Mouse (Mus musculus) left cerebral cortex, postnatal 36 days (tissue): ENCODE data around the gene Pcolce2. TPM values are rescaled to one million over a fixed set of nuclear protein-coding genes. Genes with fewer than 3 reads are reported as not detected.
"Not testable (repeated sequence)": the region's sequence is repeated elsewhere in the genome, so short reads cannot be mapped to it uniquely, and the experiment has no call there.

Experiments
- DNase-seq, 2 experiments: peaks; one replicate each; pipeline ENCODE4 v3.0.0; 2021 to 2022; ENCODE audit warnings: low spot score in 2 of 2, mixed read lengths in 1 of 2
- intact Hi-C: fragments of 180-260 bp; cut with DNase I; formaldehyde crosslinking; loops from one replicate; pipeline ENCODE4 v1.15.1; 2025
- total RNA-seq, 2 experiments: library from RNA; stranded (reverse); gene quantifications; 2 replicates each; pipeline ENCODE4 v1.2.3; 2021

The Pcolce2 gene
- 1 to 10 TPM; 1.7 to 1.8 TPM for total RNA-seq

DNA sequence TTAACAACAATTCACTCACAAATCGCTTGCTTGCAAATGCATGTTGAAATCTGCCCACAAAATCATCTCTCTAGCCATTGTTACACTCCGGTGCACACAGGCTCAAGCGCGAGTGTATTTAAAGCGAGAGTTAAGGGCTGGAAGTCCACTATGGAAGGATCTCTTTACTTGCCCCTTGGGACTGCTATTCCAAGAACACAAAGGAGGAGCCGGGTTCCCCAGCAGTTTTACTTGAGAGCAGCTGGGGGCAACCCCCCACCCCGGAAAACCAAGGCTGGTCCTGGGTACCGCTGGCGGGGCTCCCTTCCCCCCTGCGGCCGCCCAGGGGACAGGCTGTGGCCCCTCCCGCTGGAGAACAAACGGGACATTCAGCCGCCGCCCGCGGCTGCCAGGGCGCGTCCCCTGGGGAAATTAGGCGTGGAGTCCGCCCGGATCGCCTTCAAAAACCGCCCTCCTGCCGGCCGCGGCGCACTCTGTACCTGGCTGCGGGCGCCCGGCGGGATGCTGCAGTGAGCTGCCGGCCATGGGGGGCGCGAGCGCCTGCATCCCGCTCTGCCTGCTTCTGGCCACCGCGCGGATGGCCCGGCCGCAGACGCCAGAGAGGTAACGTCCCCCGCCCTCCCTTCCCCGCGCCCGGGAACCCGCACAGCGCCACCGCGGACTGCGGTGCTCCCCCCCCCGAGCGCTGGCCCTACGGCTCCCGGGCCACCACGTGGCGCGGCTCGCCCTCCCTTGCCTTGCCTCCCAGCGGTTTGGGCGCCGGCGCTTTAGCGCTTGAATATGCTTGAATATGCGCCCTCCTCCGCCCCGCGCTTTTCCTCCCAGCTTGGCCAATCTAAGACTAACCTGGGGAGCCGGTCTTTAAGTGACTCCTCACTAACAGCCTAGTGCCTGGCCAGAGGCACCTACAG lies at the start of gene Pcolce2:
Gene Pcolce2 (plus strand): TSS at position 331 of the 911 bp plus-strand sequence.
- intact Hi-C loops, result no loop called here
- DNase-seq, result peak; percentile 15 to 30

DNA sequence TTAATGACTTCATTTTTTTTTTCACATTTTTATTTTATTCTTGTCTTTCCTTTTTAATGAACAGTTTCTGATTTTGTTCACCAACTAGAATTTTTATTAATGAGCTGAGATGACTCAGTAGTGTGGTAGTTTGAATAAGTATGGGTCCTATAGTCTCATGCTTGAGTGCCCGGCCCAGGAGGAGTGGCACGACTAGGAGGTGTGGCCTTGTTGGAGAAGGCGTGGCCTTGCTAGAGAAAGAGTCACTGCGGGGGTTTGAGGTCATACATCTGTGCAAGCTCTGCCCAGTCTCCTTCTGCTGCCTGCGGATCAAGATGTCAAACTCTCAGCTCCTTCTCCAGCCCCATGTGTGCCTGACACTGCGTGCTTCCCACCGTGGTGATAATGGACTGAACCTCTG lies 49.3 kb upstream of the Pcolce2 start:
- intact Hi-C loops, result no loop called here
- DNase-seq, result no peak

DNA sequence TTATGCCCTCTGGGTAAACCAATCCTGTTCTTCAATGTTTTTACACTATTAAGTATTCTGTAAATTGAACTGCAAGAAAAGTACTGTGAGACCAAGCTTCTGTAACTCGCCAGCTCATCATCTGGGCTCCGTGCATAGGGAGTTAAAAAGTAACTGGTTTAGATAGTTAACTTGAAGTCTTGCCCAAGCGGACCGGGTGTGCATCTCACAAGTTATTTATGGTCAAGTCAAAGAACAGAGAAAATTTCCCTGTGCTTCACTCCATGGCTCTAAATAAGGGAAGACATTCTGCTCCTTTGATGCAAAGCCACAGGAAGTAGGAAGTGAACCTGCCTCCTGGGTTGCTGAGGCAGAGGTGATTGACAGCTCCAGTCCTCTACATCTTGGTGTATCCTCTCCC lies 43.1 kb upstream of the Pcolce2 start:
- no peak for DNase-seq
- intact Hi-C loops, result no loop called here

DNA sequence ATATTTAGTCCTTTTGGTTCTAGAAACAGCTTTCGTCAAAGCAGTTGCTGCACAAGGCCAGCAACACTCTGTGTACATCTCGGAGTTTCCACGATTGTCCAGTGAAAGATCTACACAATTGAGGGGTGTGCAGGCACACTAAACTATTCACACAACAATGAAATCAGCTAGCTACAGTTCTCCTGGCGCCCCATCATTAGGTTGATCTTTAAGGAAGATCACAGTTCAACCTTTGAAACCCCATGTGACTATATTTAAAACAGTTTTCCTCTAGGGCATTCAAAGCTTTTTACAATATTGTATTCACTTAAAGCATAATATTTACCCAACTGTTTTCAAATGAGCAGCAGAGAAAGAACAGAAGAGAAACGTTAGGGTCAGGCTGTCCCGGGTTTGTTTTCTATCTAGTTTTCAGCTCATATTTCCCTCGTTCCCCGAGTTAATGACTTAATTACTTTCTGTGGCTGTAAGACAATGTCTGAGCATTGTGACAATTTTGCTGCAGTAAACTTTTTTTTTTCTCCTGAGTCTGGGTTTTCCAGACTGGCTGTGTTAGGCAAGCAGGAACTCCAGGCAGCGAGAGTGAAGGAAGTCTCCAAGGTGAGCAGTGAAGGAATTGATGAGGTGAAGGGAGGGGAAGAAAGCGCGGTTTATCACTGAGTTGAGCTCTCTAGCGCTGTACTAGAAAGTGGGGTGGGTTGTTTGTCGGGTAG lies 39.8 kb upstream of the Pcolce2 start:
- intact Hi-C loops, result no loop called here

DNA sequence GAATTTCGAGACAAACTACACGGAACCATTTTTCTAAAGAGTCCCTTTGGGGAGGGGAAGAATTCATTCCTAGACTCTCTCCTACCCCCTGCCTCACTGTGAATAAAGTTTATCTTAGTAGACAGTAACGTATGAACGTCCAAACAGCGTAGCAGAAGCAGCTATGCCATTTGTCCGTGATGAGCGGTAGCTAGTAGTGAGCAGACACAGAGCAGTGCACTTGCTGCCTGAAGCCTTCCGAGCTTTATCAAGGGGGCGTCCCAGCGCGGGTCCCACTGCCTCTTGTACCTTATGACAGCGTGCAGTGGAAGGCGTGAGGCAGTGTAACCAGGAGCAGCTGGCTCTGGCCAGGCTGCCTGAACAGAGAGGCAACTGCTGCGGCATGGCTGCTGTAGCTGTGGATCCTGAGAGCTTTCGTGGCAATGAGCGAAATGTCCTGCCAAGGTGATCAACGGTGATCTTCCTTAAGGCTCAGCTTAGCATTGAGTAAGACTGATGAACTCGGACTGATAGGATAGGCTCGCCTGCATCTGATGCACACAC lies 39.2 kb upstream of the Pcolce2 start:
- DNase-seq, result no peak
- intact Hi-C loops, result no loop called here

More for the DNA sequence above, 39.8 kb upstream of the Pcolce2 start:
- DNase-seq, result no peak

DNA sequence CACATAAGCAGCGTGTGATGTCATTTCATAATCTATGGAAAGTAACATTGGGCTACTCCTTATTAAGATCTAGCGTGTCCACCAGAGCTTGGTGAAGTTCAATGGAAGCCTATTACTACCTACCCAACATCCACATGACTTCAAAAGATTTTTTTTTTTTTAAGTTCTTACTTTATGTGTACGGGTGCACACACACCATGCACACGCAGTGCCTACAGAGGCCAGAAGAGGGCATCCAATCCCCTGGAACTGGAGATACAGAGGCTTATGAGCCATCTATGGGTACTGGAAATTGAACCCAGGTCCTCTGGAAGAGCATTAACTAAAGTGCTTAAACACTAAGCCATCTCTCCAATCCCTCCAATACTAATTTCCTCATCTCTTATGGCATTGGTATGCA lies 38.0 kb upstream of the Pcolce2 start:
- DNase-seq, result no peak
- intact Hi-C loops, result no loop called here

DNA sequence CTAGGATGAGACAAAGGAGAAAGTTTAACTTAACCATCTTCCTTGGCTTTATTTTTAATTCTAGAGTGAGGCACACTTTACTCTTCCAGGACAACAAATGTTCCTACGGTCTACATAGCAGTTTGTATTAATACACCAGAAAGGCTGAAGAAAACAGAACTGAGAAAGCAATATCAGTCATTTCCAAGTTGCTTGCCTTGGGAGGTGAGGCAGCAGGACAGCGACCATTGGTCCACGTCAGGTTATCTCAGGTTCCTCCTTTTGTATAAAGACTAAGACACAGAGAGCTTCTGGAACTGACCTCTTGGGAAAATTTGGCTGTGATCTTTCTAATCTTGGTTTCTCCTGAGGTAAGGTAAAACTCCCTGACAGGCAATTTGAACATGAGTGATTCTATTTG lies 34.6 kb upstream of the Pcolce2 start:
- intact Hi-C loops, result no loop called here
- no peak for DNase-seq

DNA sequence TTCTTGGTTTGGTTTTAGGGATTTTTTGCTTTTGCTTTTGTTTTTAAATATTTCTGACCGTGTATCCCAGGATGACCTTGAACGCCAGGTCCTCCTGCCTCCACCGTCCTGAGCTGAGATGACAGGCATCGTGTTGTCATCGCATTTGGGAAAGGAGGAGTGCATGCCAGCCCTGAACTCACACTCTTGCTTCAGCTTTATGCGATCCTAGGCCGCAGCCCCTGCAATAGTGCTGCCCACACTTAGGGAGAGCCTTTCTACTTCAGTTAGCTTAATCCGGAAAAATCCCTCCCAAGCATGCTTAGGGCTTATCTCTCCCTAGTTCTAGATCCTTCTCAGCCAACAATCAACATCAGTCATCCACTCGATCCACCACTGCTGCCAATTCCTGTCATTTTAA lies 34.1 kb upstream of the Pcolce2 start:
- intact Hi-C loops, result no loop called here
- no peak for DNase-seq

DNA sequence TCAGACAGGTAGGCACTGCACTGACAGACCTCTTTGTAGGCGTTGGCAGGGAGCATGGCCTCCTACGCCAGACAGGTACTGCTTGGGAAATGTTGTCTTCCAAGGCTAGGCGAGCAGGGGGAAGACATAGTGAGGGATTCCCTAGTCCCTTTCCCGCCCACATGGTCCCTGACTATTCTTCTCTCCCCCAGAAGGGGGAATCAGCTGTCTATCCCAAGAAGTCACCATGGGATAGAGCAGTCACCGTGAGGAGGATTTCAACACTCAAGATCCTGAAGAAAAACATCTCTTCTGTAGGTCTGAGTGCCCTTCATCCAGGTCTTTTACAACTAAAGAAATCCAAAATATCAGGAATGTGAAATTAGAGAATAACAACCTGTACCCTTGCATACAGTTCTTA lies 30.2 kb upstream of the Pcolce2 start:
- intact Hi-C loops, result no loop called here
- no peak for DNase-seq

DNA sequence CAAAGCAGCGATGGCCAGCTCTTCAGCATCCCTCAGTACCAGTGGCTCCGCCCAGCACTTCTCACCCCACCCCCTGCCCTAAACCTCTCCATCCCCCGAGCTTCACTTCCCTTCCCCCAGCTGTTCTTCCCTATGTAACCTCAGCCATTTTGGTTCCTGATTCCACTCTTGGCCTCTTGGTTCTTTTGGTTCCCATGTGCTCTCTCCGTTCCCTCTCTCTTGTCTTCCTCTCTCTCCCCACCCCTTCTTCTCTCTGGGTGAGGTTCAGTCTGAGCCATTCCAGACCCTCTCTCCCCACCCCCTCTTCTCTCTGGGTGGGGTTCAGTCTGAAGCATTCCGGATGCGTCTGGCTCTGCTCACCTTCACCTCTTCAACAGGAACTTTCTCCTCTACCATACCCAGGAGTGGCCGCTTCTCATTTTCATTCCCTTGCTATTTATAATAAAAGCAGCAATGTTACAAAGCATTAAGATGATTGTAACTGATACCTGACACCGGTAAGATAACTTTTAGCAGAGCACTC lies 25.1 kb upstream of the Pcolce2 start:
- DNase-seq, result no peak
- intact Hi-C loops, result no loop called here

DNA sequence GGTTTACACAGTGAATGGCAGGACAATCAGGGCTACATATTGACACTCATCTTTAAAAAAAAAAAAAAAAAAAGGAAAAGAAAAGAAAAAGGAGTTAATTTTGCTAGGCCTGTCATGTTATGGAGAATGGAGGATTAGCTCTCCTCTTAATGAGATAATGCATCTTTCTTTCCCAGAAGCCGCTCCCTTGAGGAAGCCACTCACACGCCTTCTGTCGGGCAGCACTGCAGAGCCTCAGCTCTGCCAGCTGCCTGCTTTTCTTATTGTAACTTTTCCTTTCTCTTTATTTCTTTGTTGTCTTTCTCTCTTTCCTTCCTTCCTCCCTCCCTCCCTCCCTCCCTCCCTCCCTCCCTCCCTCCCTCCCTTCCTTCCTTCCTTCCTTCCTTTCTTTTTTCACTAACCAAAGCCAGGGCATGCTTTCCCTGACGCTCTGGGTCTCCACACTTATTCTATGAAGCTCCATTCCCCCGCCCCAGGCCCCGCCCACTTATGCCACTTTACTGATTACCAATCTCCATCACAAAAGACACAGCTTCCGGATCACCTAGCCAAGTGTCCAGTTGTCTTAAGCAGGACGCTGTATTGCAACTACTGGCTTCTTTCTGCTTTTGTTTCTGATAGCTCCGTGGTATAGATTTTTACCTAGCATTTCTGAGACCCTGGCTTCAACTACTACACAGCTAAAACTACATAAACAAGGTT lies 23.8 kb upstream of the Pcolce2 start:
- intact Hi-C loops, result no loop called here
- DNase-seq, result no peak

DNA sequence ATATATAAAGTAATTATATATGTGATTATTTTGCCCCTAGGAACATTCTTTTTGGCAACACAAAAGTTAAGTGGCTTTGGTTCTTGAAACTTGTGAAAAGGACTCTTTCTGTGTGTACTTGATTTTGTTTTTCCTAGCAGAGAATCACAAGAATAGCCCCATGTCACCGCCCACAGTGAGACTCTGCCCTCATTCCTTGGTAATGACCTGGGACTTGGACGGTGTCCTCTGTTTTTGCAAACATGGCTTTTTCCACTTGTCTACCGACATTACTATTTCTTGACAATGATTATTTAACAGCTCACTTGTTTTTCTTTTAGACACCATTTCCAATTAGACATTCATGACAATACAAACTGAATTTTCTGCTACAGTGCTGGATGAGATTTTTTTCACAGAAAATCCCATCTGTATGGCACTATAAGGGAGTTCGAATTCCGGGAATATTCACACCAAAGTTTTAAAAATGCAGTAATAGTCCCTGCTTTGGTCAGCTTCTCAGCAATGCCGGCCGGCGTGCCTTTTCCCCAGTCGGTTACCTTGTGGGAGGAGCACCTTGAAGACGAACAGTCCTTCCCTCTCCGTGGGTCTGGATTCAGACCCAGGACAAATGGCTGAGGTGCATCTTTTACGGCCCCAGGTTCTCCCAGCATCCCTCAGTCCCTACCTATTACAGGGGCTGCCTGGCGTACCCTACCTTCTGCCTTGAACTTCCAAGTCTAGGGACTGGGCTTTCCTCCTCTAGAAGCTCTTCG lies 22.4 kb upstream of the Pcolce2 start:
- no peak for DNase-seq
- intact Hi-C loops, result no loop called here

DNA sequence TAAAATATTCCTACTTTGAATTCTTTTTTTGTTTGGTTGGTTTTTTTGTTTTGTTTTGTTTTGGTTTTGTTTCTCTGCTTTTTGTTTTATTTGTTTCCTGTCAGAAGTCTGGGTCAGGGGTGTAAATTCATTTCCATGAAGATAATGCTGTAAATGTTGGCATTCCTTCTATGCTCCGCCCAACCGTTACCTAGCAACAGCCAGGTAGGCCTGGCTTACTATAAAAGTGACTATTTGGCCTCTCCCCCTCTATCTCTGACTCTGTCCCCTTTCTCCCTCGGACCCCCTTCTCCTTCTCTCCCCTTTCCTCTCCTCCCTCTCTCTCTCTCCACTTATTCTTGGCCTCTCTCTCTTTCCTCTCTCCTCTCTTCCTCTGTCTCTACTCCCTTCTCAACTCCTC lies 21.4 kb upstream of the Pcolce2 start:
- DNase-seq, result no peak
- intact Hi-C loops, result no loop called here

DNA sequence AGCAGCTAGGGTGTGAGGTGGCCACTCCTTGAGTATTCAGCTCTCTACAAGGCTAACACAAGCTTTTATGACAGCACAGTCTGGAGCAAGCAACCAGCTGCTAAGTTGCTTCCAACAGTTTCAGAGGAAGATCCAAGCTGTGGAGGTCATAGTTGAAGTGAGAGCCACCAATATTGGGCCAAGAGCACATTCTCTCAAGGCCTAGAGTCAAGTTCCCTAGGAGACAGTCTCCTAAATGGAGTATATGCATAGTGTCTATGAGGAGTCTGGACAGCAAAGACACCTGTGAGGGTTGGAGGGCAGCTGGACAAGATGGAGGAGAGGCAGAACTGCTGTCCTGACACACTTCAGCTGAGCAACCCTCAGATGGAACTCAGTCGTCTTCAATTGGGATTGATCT lies 18.8 kb upstream of the Pcolce2 start:
- no peak for DNase-seq
- intact Hi-C loops, result no loop called here

DNA sequence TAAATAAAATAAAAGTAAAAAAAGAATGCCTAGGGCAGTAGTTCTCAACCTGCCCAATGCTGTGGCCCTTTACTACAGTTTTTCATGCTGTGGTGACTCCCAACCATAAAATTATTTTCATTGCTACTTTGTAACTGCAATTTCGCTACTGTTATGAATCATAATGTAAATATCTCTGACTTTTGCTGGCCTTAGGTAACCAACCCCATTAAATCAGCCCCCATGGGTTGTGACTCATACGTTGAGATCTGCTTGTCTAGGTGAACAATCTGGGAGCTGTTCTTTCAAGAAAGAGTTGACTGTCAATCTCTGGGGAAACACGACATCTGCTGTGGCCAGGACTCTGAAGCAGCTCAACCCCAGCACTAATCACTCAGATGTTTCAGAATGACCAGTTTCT lies 13.3 kb upstream of the Pcolce2 start:
- DNase-seq, result no peak
- intact Hi-C loops, result no loop called here

DNA sequence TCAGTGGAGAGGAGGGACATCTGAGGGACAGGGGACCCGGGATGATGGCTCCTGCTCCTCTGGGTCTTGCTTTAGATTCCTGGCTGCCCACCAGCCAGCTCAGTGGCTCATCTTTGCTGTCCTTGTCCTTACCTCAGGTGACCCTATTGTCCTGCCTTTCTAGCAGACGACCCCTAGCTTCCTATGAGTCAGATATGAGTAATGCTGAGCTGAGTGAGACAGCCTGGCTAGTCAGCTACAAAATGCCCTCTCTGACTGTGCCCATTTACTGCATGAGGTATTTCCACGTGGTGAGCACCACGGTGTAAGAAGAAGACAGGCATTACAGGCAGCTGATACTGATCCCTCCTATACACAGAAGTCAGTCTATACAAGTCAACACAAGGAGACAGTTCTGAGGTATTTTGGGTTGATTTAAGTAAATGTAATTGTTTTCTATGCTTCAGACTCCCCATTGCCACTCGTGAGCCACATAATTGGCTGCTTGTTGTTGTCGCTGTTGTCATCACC lies 8.9 kb upstream of the Pcolce2 start:
- no peak for DNase-seq
- intact Hi-C loops, result no loop called here

DNA sequence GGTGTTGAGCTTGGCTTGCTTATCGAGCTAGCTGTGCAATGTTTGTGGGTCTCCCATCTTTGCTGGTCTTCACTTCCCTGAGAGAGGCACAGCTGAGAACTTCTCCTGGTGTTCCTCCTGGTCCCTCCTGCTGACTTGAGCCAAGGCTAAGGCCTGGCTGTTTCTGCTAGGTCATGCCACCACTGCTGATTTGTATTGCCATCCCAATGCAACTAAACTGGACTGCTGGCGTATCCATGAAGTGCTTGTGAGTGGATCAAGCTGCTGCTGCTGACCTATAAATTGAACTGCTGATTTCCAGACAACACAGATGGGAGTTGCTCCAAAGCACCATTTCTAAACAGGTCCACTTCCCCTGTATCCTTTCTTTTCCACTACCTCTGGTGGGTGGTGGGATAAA lies 7.8 kb upstream of the Pcolce2 start:
- DNase-seq, intact Hi-C loops: not testable (repeated sequence)

DNA sequence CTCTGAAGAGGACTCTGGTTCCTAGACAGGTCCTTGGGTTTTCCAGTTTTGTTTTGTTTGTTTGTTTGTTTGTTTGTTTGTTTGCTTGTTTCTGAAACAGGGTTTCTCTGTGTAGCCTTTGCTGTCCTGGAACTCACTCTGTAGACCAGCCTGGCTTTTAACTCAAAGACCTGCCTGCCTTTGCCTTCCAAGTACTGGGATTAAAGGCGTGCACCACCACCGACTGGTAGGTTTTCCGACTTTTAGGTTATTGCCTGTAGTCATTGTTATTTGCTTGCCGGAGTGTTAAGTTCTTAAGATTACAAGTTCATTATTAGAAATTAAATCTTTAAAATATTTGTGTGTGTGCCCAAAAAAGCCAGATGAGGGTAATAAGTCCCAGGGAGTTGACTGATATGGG lies 1.0 kb upstream of the Pcolce2 start:
- no peak for DNase-seq
- intact Hi-C loops, result no loop called here

DNA sequence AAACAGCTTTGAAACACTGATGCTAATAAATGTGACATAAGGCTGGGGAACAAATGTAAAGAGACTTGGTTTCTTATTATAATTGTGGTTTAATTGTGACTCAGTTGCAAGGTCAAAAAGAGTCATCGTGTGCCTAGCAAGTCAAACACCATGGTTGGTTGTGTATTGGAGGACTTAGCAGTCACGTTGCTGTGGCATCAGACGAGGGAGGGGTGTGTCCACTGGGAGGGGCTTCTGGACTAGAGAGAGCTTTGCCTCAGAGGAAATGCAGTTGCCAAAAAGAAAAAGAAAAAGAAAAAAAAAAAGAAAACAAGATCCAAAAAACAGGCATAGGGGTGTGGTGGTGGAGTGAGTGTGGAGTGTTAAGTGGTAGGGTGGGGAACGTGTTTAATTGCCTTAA lies 2.5 kb downstream of the Pcolce2 start:
- no peak for DNase-seq
- intact Hi-C loops, result no loop called here
